Mouse (Mus musculus) megakaryocyte-erythroid progenitor cell, adult 5-6 weeks (primary cell): ENCODE measurements around the gene March4. TPM values are rescaled to one million over a fixed set of nuclear protein-coding genes. Genes with fewer than 3 reads are reported as not detected.

Experiments used
- ATAC-seq: replicated peaks from 2 replicates; pipeline ENCODE4 v1.8.0; 2016; ENCODE audit warnings: mild to moderate bottlenecking, inconsistent platforms; ENCODE audit not compliant: severe bottlenecking, poor library complexity, low FRiP score, low TSS enrichment
- total RNA-seq, 2 experiments: library from RNA; stranded (forward) in 1 of 2; stranded (reverse) in 1 of 2; fragments of 200-1000, 215-1000 nt in 1 of 2; fragments of >200 nt in 1 of 2; fragmentation: Nextera tagmentation in 1 of 2; gene quantifications; 2 replicates each; pipeline ENCODE4 v1.2.3; 2014 to 2017

March4 gene
- total RNA-seq, 2 experiments from 2014 or later = not detected

DNA sequence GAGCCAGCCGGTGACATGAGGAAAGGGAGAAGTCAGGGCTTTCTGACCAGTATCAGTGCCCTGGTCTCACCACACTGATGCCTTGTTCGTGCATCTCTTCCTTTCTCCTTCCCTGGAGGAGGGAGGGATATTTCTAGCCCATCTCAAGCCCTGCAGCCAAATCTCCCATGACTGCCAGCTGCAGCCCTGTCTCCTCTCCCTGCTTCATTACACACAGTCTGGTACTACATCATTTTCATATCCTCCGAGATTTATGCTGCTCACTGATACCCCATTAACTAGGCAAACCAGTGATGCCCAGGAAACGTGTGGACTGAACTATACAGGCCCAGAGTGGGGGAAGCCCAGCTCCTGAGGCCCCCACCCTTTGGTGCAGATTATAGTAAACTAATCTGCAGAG is 80.8 kb downstream of the March4 start:
- ATAC-seq = no peak

DNA sequence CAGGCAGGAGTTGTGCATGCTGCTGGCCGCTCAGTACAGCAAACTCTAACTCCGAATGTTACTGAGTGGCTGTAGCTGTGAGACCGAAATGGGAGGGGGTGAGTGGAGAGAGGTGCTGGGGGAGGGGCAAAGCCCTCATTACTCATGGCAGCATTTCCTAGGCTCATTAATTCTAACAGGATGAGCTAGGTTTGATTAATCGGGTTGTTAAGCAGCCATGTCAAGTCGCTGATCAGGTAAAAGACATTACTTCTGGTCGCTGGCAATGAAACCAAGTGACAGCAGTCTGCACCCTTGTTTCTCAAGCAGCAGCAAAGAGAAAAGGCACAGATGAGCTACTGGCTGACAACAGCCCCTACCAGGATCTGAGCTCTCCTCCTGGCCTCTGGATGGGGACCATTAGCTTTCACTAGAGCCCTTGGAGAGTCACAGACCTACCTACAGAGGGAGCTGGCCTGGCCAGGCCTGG is 82.0 kb downstream of the March4 start:
- ATAC-seq = no peak

DNA sequence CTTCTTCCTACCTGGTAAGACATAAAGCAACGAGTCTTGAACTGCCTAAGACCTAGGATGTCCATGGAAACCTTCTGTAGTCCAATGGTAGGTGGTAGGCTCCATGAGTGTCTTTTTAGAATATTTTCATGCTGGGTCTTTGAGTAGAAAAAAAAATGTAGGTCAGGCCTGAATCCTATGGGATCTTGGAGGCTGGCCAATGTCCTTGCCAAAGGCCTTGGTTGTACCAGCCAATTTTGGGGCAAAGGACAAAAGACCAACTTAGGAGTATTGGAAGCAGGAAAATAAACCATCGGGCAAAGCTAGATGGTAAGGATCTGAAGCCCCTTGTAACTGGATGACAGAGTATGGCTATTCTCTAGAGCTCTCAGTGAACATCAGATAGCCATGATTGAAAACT is 83.9 kb downstream of the March4 start:
- ATAC-seq = no peak

DNA sequence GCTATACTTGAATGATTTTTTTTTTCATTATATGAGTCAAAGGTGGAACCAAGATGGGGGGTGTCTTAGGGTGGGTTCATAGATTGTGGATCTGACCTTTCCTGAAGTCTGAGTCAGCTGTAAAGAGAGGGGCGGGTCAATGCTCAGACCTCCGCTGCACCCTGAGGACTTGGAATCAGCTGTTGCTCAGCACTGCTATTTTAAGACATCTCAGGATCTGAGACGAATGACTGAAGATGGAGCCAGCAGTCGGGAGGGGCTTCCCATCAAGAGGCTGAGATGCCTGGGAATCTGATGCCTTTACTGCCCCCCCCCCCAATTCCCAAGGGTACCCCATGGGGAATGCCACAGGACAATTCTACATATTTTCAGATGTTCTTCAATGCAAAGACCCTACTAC is 85.9 kb downstream of the March4 start:
- no peak for ATAC-seq

DNA sequence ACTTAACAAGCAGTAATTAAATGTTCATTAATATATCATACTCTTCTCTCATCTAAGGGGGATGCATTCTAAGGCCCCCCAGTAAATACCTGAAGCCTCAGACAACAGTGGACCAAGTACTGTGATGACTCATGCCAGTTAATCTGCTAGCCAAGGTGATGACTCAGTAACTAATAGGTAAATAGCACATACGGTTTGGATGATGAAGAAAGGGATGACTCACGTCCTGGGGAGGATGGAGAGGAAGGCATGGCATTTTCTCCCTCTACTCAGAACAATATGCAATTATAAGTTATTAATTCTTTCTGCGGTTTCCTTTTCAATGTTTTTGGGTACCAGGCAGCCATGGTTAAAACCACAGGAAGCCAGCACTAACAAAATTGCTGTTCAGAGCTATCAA is 87.0 kb downstream of the March4 start:
- ATAC-seq = no peak

DNA sequence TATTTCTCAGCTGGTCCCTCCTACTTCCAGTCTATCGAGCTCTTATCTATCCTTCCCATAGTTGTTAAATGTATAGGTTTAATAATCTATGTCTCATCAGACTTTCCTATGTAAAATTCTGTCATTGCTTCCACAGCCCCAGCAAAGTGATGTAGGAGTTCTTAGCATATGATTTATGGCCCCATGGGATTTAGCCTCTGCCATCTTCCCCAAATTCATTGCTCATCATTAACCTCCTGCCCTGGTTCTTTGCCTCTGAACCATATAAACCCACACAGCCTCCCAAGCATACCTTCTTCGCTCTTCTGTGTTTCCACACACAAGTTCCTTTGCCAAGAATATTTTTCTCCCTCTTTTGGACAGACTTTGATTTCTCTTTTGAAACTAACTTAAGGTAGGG is 94.0 kb downstream of the March4 start:
- ATAC-seq = no peak

DNA sequence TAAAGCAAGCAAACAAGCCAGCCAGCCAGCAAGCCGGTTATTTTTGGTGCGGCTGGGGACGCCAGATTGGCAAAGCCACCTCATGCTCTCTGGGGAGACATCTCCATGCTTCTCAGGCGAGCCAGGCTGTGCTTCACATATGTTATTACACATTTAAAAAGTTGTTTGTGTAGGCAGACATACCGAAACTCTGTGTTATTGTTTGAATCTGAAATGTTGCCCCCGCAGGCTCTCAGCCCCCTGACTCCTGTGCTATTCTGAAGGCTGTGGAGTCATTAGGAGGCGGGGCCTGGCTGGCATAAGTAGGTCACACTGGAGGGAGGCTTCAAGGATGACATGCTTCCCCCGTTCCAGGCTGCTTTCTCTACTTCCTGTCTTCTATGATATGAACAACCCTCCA is 97.6 kb downstream of the March4 start:
- no peak for ATAC-seq

DNA sequence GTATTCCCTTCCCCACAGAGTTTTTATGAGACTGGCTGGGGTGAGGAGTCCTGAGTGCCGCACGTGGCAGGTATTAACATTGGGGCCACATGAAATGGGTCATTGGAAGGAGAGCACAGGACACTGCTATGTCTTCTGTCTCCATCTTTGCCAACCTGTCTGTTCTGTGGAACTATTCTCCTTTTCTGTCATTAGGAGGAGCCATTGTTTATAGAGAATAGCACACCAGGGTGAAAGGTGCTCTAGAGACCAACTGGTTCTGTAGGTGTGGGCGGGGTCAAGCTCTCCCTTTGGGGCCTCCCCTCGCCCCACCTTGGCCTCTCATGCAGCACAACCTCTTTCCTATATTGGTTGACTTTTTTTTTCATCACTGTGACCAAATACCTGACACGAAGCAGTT is 99.8 kb downstream of the March4 start:
- ATAC-seq = no peak

DNA sequence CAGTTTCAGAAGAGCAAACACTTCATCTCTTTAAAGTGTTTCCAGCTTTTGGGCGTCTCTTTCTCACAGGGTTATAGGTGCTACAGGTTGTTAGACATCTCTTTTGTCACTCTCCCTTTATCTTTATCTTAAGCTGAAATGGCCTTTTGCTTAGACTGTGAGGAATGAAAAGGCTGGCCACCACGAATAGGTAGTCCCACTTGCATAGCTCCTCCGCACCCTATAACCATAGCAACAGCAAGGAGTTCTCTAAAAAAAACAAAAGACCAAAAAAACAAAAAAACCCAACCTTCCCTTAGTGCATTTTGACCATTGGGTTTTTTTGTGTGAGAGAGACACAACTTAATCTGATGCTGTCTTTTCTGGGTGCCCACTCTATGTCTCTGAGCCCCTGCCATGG is 102.2 kb downstream of the March4 start:
- ATAC-seq = no peak

DNA sequence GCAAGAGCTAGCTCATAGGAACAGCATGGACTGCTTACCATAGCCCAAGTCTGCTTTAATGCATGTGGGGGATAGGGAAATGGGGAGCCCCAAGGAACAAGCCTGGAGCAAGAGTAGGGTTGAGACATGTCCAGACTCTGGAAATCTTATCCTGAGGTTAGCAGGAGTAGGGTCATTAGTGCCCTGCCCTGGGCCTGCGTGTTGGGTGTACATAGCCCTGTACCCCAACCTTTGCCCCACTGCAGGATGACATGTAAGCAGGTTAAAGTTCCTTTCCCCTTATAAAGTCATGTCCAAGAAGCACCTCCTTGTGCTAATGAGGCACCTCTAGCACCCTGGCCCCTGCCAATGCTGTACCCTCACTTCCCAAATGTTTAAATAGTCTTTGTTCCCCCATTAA is 104.2 kb downstream of the March4 start:
- ATAC-seq = no peak

DNA sequence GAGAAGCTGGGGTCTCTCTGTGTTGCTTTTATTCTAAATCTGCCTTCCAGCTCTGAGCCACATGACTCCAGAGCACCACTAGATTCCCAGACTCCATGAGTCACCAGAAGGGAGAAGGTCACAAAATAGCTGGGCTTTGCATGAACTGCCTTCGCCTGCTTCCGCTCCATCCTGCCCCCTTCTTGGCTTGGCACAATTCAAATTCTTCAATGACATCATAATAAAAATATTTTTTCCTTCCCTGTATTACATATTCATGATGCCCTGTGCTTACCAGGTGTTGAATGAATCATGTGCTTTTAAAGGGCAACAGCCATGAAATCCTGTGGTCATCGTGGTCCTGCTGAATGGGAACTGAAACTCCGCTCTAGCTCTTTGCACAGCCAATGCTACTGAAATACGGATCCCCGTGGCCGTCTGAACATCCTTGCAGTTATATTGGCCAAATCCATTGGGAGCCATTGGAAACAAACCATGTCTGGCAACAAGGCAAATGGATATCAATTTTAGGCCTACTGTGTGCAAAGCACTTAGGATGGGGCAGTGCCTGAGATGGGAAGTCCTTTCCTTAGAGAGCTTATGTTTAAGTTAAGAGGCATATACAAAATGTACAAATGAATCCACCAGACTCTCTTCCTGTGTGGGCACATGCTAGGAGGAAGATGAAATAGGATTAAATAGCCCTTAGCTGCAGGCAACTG is 107.5 kb downstream of the March4 start:
- no peak for ATAC-seq

DNA sequence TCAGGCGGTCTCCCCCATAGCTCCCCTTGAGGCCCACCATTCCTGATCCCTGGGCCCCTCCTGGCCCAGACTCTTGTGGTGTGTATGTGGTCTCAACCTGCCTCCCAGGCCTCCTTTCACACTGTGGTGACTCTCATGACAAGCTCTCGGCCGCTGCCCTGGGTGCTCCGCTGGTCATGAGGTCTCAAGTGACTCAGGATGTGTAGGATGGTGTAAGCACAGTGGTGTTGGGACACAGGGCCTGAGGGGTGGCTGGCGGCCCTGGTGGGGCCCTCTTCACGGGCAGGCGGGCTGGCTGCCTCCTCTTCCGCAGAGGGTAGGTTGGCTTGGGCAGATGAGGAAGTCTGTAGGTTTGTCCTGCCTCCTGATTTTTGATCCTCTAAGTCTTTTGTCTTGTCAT is 108.2 kb downstream of the March4 start:
- no peak for ATAC-seq

DNA sequence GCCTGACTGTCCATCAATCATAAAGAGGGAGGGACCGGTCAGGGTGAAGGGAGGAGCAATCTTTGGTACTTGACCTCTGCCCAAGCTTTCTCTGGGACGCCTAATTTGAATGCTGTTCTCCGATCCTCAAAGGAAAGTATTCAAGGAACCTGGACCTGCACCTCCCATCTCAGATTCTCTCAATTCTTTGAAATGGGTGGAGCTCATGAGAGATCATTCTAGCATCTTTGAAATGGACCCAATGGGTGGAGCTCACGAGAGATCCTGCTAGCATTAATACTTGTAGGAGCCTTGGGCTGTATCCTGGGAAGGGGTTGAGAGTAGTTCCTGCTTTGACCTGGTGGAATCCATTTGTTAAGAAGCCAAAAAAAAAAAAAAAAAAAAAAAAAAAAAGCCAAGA is 110.3 kb downstream of the March4 start:
- no peak for ATAC-seq

DNA sequence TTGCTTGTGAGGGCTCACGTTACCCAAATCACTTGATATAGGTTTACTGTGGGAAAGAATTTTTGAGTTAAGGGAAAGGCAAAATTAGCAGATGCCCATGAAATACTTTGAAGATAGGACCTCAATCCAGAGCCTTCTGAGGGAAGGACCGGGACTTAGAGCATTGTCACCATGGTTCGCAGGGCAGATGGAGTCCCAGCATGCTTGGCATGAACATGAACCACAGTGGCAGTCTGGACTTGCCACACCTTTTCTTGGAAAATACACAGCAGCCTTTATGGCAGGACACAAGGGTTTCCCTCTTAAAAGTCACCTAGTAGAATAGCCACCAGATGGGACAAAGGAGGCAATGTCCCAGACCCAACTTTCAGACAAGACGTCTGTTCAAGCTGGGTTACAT is 114.6 kb downstream of the March4 start:
- no peak for ATAC-seq

DNA sequence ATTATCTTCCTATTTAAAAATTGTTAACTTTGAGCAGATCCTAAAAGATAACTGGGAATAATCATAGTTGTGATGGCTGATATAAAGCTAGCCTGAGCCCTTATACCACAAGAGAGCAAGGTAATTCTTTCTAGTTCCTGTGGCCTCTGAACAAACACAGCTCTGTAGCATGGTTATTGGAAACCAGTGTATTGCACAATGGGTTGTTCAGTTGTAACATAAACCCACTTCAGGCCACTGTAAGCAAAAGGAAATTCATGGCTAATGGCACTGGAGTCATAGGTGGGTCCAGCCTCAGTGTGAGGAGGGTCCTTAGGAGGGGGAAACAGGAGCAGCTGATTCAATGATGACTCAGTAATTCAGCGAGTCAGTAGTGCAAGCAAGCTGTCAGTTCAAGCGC is 116.5 kb downstream of the March4 start:
- no peak for ATAC-seq

DNA sequence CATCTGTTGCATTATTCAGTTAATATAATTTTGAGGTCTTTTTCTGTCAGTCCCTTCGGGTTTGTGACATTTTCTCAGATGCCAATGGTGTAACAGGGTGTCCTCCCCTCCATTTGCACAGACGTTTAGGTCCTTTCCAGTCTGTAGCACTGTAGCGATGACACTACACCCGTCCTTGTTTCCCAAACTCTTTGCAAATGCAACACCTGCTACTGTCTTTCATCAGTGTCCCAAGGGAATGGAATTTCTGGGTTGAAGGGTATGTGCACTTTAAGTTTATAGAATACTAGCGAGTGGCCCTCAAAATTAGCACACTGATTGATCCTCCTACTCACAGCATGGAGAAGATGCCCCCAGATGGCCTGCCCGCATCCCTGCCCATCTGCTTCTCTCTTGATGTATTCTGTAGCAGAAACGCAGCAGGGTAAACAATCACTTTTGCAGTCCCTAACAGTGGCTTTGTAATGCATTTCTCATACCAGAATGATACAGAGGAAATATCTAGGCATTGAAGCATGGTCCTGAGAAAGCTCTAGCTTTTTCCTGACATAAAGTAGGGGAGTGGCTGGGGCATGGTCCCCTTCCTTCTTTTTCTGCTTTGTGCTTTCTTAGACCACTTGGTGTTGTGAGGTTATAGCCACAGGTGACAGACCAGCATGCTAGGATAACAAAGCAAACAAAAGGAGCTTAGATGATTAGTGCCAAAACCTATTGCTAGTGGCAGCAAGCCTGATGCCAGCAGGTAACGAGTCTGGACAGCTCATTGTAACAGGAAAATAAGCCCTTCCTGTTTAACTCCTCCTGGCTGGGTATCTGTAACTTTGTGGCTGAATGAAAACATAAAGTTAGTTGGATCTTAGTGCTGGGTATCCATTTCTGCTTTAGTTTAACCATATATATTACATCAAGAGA is 117.7 kb downstream of the March4 start:
- ATAC-seq = no peak

DNA sequence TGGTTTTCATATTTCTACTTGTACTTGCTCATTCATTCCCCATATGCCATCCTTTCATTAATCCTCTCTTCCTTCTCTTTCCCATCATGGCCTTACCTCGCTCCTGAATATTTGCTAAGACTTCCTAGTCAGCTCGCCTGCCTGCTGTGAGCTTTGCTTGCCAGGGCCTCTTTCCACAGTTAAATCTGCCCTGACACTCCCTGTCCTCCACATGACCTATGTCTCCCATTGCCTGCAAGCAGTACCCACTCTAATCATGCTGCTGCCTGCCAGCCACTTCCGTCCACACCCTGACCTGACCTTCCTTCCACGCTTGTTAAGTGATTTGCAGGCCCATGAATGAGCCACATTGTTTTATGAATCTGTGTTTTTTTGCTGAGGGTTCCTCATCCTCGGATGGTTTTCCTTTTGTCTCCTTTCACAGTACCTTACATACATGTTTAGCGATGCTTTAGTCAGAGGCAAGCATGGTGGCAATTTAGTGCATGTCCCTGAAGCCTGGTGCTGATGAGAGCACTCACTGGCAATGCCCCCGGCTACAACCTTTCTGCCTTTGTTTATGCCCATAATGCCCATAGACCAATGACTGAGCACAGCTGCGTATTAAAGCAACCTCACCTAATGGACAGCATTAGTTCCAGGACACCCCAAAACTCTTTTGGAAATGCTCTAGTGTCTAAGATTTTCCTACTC is 122.0 kb downstream of the March4 start:
- no peak for ATAC-seq

DNA sequence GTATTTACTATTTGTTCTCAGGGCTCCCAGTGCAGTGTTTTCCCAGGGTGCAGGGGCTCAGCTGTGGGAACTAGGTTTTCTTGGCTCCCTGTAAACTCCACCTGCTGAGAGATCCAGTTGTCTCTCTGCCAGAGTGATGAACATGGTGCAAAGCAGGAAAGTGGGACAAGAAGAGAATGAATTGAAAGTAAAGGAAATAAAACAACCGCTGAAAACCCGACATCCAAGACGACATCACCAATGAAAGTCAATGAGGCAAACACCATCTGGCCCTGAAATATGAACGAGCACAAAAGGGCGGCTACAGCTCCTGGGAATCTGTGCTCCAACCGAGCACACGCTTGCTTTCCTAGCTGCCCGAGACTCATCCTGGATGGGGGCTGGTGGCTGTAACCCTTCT is 122.6 kb downstream of the March4 start:
- ATAC-seq = no peak

DNA sequence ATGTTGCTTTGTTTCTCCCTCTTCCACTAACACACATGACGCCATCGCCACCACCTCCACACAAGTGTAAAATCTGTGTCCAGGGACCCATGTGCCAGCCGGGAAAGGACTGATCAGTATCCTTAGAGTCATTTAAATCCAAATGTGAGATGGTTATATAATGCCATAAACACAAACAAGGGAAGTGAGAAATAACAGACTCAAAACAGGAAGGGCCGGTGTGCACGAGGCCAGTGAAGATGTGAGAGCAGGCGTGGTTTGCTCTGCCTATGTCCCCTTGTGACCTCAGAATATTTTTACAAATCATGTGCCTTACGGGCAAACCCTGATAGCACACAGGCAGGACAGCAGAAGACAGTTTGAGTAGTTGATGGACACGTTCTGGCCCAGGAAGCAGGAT is 123.5 kb downstream of the March4 start:
- ATAC-seq = no peak

DNA sequence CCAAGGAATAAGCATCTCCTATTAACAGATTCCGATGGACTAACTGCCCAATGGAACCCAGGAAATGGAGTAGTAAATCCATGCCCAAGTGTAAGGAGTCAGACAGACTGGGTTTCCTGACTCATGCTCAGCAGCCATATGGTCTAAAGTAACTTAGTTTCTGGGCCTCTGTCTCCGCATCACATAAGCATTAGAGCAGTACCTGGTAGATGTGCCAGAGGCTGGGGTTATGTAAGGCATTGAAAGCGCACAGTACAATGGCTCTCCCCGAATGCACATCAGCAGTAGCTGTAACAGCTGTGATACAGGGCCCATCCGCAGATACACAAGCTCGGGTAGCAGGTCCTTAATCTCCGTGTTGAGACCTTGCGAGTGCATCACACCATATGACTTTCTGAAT is 125.6 kb downstream of the March4 start:
- no peak for ATAC-seq
